Mouse (Mus musculus) spleen, postnatal 14 days (tissue): ENCODE results near the gene Ncor2.

Experiments
- DNase-seq, 2 experiments: peaks; one replicate each; pipeline ENCODE4 v3.0.0; 2021 to 2022; ENCODE audit warnings: low spot score in 2 of 2

Gene Ncor2

DNA sequence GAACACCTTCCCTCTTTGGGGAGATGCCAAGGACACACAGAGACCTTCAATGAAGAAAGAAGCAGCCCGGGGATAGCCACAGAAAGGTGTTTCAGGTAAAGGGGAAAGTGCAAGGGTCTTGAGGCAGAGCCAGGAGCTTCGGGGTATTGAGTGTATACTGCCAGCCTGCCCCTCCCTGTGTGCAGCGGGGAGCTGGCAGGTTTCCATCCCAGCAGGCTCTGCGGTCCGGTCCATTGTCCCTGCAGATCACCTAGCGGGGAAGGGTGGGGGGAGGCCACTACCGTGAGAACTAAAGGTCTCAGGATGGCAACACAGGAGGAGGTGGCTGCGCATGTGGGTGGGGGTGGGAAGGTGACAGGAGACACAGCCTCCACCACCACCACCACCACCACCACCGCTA lies 12.6 kb upstream of the Ncor2 start:
- no peak for DNase-seq

DNA sequence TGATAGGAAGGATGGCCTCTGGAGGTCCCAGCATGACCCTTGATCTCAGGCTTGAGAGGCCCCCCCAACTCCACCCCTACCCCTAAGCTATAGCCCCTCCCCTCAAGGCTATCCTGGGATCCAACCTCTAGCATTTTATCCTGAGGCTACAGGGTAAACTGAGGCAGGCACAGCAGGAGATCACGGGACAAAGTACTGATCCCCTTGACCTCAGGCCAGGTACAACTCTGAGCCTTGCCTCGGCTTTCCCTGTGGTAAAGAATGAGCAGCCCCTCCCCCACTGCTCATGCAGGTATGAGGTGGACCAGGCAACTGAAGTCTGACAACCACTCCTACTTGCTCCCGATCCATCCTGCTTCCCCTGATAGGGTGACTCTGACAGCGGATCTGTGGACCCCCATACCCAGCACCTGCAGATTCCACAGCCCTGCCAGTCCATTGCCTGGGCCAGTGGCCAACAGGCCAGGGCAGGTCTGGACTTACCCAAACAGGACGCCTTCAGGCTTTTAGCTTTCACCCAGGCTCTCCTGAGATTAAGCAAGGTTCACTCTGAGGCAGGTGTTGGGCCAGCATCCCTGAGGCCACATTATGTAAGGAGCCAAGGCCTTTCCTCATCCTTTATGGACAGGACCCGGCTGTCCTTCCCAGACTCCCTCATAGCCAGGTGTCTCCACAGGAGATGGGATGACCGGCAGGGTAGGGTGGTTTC lies 11.2 kb upstream of the Ncor2 start:
- DNase-seq = no peak

GRCm38 (mm10) chr5:125189625-125190024 lies 10.6 kb upstream of the Ncor2 start:
- DNase-seq = peak; percentile 61 to 80

DNA sequence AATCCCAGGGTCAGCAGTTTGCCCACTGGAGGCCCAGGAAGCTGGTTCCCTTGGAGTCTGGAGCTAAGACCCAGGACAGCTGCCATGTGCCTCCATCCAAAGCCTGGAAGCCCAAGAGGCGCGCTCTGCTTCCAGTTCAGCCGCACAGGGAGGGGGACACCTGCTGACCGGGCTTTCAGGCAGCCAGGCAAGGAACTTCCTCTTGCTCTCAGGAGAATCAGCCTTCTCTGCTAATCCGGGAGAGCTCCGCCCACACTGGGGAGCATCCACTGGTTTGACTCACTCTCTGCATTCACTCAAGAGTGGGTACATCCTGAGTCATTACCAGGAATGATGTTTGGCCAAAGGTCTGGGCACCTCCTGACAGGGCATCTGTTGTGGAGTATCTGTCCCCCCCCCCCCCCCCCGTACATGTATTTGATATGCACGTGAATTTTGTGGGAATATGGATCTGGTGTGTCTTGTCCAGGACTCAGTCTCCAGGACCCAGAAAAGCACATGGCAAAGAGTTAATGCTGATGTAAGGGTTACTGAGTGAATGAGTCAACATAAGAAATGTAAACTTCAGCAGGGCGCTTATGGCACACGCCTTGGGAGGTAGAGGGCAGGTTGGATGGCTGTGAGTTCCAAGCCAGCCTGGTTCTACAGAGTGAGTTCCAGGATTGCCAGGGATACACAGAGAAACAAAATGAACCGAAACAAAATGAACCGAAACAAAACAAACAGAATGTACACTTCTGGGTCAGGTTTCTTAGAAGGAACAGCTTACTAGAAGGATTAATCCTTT lies 10.0 kb upstream of the Ncor2 start:
- DNase-seq = no peak

- DNase-seq = no peak
These were observed 5.8 kb upstream of the Ncor2 start for GRCm38 (mm10) chr5:125184826-125185225.

- DNase-seq = no peak
These were observed 4.4 kb upstream of the Ncor2 start for GRCm38 (mm10) chr5:125183321-125184003.

- no peak for DNase-seq
These were observed 1.7 kb upstream of the Ncor2 start for GRCm38 (mm10) chr5:125180630-125181263.

DNA sequence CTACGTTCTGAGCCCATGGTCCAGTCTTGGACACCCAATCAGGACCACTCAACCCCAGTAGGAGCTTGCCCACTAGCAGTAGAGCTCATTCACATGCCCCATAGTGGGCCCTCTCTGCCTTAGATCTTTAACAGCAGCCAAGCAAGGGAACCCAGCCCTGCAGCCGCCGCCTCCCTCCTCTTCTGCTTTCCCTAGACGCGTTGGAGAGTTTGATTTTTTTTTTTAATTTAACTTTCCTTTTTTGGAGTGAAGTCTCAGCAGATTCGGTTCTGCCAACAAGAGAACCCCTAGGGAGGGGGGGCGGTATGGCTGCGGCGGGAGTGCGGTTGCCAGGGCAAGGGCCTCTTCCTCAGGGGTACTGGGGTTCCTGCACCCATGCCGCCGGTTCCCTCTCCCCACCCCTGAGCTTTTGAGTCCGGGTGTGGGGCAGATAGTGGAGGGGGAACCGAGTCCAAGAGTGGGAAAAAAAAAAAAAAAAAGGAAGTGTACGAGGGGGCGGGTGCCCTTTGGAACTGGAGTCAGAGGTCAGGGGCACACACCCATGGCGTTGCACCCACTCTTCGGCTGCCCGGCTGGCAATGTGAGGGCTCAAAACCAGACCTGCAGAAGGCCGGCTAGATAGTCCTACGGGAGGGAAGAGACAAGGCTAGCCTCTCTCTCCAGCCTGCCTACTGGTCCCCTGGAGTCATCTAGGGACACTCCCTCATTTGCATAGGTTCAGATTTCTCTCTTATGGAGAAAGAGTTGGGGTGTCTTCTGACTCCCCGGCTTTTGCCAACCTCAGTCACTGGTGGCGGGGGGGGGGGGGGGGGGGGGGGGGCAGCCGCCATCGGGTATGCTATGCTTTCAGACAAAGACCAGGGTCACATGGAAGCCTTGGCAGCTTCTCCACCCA lies 963 bp upstream of the Ncor2 start:
- DNase-seq = peak in 1 of 2 experiments; percentile 32

DNA sequence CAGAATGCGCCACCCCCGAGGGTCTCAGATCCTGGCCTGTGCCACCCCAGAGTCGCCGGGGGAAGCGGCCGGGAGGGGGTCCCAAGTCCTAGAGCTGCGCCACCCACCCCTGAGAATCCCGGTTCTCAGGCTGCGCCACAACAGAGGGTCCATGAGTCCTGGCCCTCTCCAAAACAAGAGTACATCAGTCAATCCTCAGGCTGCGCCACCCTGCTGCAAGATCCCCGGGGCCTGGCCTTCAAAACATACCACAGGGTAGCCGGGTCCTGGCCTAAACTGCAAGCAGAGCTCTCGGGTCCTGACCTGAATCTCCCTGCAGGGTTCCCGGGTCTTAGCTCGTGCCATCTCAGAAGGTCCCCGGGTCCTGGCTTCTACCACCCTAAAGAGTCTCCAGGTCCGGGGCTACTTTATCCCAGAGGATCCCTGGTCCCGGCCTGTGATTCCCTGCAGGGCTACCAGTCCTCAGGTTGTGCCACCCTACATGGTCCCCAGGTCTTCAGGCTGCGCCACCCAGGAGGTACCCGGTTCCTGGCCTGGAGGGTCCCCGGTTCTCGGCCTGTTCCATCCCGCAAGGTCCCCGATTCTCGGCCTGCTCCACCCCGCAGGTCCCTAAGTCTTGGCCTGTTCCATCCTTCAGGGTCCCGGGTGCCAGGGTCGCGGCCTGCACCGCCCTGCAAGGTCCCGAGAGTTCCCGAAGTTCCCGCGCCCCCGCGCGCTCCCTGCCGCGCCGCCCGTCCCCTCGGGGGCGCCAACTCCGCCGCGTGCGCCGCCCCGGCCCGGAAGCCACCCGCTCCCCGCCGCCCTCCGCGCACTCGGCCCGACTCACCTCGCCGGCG lies 630 bp downstream of the Ncor2 start:
- DNase-seq = peak; percentile 30

DNA sequence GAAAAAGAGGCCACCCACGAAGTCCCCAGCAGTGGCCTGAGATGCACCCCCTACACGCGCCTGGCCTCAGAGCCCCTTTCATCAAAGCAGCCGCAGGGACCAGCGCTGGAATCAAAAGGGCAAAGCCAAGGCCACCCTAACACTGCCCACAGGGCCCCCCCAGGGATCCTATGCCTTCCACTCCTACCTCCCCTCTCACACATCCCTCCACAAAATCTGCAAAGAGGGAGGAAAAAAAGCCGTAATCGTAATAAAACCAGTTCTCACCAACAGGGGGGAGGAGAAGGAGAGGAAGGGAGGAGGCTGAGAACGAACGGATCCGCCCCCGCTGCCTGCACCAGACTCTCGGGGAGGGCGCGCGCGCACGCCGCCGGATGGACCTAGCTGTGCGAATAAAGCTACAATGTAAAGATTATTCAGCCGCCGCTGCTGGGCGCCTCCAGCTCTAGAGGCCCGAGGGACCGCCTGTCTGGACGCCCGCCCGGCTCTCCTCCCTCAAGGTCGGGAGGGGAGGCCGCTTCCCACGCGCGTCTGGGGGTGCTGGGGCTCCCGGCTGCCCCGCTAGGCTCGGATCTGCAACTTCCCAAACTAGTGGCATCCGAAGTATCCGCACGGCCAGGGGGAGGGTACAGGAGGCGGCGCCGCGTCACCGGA lies 1.4 kb downstream of the Ncor2 start:
- peak; percentile 45 to 63 for DNase-seq

GRCm38 (mm10) chr5:125176864-125177263 lies 2.2 kb downstream of the Ncor2 start:
- no peak for DNase-seq

DNA sequence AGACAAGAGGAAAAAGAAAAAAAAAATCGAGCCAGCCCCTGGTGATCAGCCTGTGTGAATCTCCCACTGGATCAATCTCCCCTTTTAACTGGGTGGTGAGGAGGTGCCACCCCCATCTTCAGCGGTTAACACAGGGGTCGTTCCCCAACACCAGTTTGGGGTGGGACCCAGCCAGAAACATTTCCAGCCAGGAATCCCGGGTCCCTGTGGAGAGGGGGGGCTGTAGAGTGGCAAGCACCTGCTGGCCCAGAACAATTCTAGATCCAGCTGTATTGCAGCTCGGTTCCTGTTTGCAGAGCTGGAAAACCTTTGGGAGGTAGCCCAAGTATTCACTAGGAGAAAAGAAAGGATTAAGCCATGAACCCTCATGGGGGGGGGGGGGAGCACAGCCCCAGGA lies 2.7 kb downstream of the Ncor2 start:
- no peak for DNase-seq

GRCm38 (mm10) chr5:125175673-125176369 lies 3.2 kb downstream of the Ncor2 start:
- DNase-seq = no peak

DNA sequence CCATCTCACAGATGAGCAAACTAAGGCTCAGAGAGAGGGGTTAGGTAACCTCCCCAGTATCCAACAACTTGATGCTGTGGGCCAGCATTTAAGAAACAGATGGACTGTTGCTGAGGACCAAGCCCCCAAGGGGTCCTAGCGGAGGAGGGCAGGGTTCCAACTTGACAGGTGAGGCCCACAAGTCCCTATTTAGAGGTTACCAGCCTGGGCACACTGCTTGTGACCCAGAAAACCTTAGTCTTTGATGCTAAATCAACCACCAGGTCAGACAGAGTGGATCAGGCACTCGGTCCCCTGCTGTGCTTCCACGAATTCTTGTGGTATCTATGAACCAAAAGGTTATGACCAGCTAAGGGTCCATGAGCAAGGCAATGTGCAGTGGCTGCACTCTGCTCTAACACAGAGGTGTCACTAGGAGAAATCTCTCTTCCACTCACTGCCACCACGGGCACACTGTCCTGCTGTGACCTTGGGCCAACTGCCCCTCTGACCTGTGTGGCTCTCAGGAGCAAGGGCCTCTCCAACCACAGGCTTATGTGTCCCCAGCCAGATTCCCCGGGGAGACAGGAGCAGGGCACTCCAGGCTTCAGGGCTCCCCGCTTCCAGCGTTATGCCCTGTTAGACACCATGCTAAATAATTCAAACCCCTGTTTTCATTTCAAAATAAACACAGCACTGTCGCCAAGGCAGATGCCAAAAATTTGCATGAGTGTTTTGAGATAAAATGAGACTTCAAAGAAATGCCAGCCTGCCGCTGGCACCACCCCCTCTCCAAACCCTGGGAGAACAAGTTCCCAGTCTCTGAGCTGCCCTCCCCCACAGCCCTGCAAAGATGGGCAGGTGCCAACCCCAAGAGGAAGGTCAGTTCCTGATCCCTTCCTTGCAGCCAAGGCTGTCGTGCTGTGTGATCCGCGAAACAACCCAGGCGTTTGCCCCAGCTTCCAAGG lies 4.0 kb downstream of the Ncor2 start:
- DNase-seq = no peak

DNA sequence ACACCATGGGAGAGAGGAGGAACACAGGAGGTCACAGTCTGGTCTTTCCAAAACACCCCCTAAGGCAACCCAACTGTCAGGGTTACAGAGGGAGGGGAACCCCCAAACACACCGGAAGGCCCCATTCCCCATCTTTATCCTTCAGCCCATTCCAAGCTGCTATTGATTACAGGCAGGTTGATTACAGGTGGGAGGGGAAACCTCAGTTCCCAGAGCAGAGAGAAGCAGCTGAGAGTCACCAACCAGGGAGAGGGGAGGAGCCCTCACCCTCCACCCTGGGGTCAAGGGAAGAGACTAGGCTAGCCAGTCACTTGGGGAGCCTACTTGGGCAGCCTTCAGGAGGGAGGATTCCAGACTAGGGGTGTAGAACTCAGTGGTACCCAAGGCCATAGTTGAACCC lies 5.2 kb downstream of the Ncor2 start:
- no peak for DNase-seq

DNA sequence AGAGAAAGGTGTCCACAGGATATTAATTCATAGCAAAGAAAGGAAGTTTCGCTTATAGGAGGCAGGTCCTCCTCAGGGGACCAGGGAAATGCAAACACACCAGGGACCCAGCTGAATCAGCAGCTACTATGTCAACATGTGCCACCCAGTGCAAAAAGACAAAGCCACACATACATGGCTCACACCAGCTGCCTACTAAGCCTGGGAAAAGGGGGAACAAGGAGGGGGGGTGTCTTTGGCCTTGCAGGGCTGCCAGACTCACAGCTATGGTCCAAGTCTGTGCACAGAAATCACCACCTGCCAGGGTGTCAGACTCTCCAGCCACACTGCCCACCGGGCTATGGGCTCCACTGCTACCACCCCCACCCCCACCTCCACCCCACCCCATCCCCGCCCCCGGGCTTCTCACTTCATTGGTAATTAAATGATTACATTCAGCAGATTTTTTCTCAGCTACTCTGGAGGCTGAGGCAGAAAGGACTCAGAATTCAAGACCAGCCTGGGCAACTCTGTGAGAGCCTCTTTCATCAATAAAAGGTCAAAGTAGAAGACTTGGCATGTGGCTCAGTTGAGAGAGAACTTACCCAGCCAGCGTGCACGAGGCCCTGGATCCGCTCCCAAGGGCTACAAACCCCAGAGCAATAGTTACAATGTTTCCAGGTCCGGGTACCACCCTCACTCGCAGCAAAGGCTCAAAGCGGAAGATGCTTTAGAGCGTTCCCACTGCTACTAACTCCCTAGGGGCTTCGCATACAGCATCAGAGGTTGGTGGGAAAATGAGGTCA lies 6.0 kb downstream of the Ncor2 start:
- no peak for DNase-seq

- DNase-seq = no peak
These were observed 7.8 kb downstream of the Ncor2 start for GRCm38 (mm10) chr5:125171259-125171658.
